Mouse (Mus musculus): Measurements from ENCODE around the gene Defa37. TPM values are rescaled to one million over a fixed set of nuclear protein-coding genes. Genes with fewer than 3 reads are reported as not detected.

The Defa37 gene
- polyA plus RNA-seq (2014; fragmentation: Illumina TruSeq; extraction: RNeasy Lipid Tissue Mini Kit (QIAGEN cat#74804); ENCODE audit: low read depth, low replicate concordance): not detected

DNA sequence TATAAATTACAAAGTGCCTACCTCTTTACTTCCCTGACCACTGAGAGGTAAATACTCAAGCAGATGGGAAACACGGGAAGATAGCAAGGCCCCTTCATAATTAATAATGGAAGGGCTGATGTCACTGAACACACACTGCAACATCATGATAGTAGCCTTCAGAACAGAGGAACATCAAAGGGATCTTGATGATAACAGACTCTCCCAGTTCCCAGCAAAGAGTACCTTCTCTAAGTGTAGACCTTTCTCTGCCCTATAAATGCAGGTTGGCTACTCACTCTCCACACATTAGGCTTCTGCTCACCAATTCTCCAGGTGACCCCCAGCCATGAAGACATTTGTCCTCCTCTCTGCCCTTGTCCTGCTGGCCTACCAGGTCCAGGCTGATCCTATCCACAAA is at the start of gene Defa37:
Gene Defa37, plus strand, starts transcription at position 301 of the 400 bp plus-strand sequence.

DNA sequence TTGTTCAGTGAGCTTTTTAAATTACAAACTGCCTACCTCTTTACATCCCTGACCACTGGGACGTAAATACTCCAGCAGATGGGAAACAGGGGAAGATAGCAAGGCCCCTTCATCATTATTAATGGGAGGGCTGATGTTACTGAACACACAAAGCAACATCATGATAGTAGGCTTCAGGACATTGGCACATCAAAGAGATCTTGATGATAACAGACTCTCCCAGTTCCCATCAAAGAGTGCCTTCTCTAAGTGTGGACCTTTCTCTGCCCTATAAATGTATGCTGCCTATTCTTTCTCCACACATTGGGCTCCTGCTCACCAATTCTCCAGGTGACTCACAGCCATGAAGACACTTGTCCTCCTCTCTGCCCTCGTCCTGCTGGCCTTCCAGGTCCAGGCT is 36.5 kb upstream of the Defa37 start, which contains the start of gene Defa32:
Gene Defa32, plus strand, starts transcription at position 301 of the 400 bp plus-strand sequence.

DNA sequence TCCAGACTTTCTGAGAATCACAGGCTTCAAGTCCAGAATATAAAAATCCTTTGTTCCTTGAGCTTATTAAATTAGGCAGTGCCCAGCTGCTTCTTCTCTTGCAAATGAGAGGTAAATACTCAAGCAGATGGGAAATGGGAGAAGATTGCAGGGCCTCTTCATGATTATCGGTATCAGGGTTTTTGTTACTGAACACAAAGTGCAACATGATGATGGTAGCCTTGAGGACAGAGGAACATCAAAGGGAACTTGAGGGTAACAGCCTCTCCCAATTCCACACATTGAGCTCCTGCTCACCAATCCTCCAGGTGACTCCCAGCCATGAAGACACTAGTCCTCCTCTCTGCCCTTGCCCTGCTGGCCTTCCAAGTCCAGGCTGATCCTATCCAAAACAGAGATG is 17.5 kb downstream of the Defa37 start, which contains the start of gene Defa28:
Gene Defa28, plus strand, starts transcription at position 301 of the 400 bp plus-strand sequence.

GRCm38 (mm10) chr8:21594408-21594807 is 29.2 kb downstream of the Defa37 start, which contains the start of gene Gm7861:
TSS of gene Gm7861 (minus strand) at chr8:21594508.

Other genes with a start within 250 kb of the Defa37 start
- not detected for gene Defa27, start 249.8 kb upstream of the Defa37 start, polyA plus RNA-seq (2014; fragmentation: Illumina TruSeq; extraction: RNeasy Lipid Tissue Mini Kit (QIAGEN cat#74804); ENCODE audit: low read depth, low replicate concordance)
- gene Defa29, start 238.4 kb upstream of the Defa37 start, polyA plus RNA-seq (2014; fragmentation: Illumina TruSeq; extraction: RNeasy Lipid Tissue Mini Kit (QIAGEN cat#74804); ENCODE audit: low read depth, low replicate concordance): not detected
- not detected for gene Defa2, start 186.9 kb upstream of the Defa37 start, polyA plus RNA-seq (2014; fragmentation: Illumina TruSeq; extraction: RNeasy Lipid Tissue Mini Kit (QIAGEN cat#74804); ENCODE audit: low read depth, low replicate concordance)
- gene Defa33, start 173.6 kb upstream of the Defa37 start, polyA plus RNA-seq (2014; fragmentation: Illumina TruSeq; extraction: RNeasy Lipid Tissue Mini Kit (QIAGEN cat#74804); ENCODE audit: low read depth, low replicate concordance): not detected
- not detected for gene Defa36, start 138.0 kb upstream of the Defa37 start, polyA plus RNA-seq (2014; fragmentation: Illumina TruSeq; extraction: RNeasy Lipid Tissue Mini Kit (QIAGEN cat#74804); ENCODE audit: low read depth, low replicate concordance)
- gene Gm7849, start 108.8 kb upstream of the Defa37 start, polyA plus RNA-seq (2014; fragmentation: Illumina TruSeq; extraction: RNeasy Lipid Tissue Mini Kit (QIAGEN cat#74804); ENCODE audit: low read depth, low replicate concordance): not detected
- not detected for gene Defa20, start 56.1 kb upstream of the Defa37 start, polyA plus RNA-seq (2014; fragmentation: Illumina TruSeq; extraction: RNeasy Lipid Tissue Mini Kit (QIAGEN cat#74804); ENCODE audit: low read depth, low replicate concordance)
- not detected for gene Defa32, start 36.4 kb upstream of the Defa37 start, polyA plus RNA-seq (2014; fragmentation: Illumina TruSeq; extraction: RNeasy Lipid Tissue Mini Kit (QIAGEN cat#74804); ENCODE audit: low read depth, low replicate concordance)
- not detected for gene Defa28, start 17.6 kb downstream of the Defa37 start, polyA plus RNA-seq (2014; fragmentation: Illumina TruSeq; extraction: RNeasy Lipid Tissue Mini Kit (QIAGEN cat#74804); ENCODE audit: low read depth, low replicate concordance)
- gene Gm7861, start 29.1 kb downstream of the Defa37 start, polyA plus RNA-seq (2014; fragmentation: Illumina TruSeq; extraction: RNeasy Lipid Tissue Mini Kit (QIAGEN cat#74804); ENCODE audit: low read depth, low replicate concordance): not detected
- gene Defa26, start 52.8 kb downstream of the Defa37 start, polyA plus RNA-seq (2014; fragmentation: Illumina TruSeq; extraction: RNeasy Lipid Tissue Mini Kit (QIAGEN cat#74804); ENCODE audit: low read depth, low replicate concordance): not detected
- gene Defa17, start 90.4 kb downstream of the Defa37 start, polyA plus RNA-seq (2014; fragmentation: Illumina TruSeq; extraction: RNeasy Lipid Tissue Mini Kit (QIAGEN cat#74804); ENCODE audit: low read depth, low replicate concordance): 0.85 TPM
- gene Defa34, start 100.4 kb downstream of the Defa37 start, polyA plus RNA-seq (2014; fragmentation: Illumina TruSeq; extraction: RNeasy Lipid Tissue Mini Kit (QIAGEN cat#74804); ENCODE audit: low read depth, low replicate concordance): not detected
- gene AY761184, start 138.3 kb downstream of the Defa37 start, polyA plus RNA-seq (2014; fragmentation: Illumina TruSeq; extraction: RNeasy Lipid Tissue Mini Kit (QIAGEN cat#74804); ENCODE audit: low read depth, low replicate concordance): not detected
- not detected for gene Defa24, start 169.1 kb downstream of the Defa37 start, polyA plus RNA-seq (2014; fragmentation: Illumina TruSeq; extraction: RNeasy Lipid Tissue Mini Kit (QIAGEN cat#74804); ENCODE audit: low read depth, low replicate concordance)

Measured in testis, adult 10 weeks (tissue).